ENCODE assay signal across 14 mouse cellular contexts in the genomic region with DNA sequence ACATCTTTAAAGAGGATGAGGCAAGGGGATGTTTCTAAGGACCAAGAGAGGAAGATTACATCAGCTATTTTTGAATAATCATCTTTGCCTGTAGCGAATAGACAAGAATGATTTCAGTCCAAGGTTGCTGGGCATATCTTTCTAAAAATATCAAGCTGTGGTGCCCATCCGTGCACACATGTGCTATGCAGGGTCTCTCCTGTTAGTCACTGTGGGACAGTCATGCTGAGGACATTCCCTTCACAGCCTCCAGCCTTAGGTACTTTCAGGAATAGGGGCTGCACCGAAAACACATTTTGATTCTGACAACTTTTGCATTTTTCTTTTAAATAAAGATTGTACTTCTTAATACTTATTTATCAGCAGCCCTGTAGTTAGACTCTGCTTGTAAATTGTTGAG.
DNase-seq lines count a peak whose midpoint lies in the region.
"Had no signal": no experiment of that assay in that cellular context is flagged by ENCODE, and none has a peak within 500 bp of the region (broad histone marks: within the 10 kb centered on the region; RNA-seq: fewer than 3 reads in every experiment).

No protein-coding gene starts in this region.

- peak; percentile 36 for DNase-seq in adrenal gland, adult 2 months
- no peak for DNase-seq in adrenal gland, adult 8-10 months
- DNase-seq in heart, adult 11 months = peak; percentile 53
- DNase-seq in heart, adult 8-10 months (ENCODE audit: low spot score) = no peak
- DNase-seq: adrenal gland, postnatal 10 days; adrenal gland, postnatal 14 days; adrenal gland, postnatal 25 days; adrenal gland, postnatal 36 days; B cell, adult 2 months; cerebellum, adult 11 months; cerebellum, adult 11-12 months; cerebellum, adult 18-20 months; cerebellum, adult 2 months; cerebellum, adult 8-10 months had no signal

Comparison
In these comparisons a context has a peak if more than half of its experiments do, and no peak if none do; other contexts are left out.
1. DNase-seq: peak in adrenal gland, adult 2 months (single experiment) and heart, adult 11 months (single experiment); none in adrenal gland, adult 8-10 months (single experiment) and heart, adult 8-10 months (single experiment).